Mouse (Mus musculus) large intestine, adult 2 months (tissue): ENCODE results near the gene Kif13a. TPM values are rescaled to one million over a fixed set of nuclear protein-coding genes. Genes with fewer than 3 reads are reported as not detected.

Source experiments
- DNase-seq: peaks from one replicate; pipeline ENCODE4 v3.0.0-alpha.2; 2012; ENCODE audit warnings: low read depth, low spot score
- WGBS: fragments of 180-500 bp; shearing (Covaris S2); methylation state at CpG from one replicate; pipeline ENCODE4 v1.1.7; 2018; 5-methylcytosine and 5-hydroxymethylcytosine counted together
- polyA plus RNA-seq: library from polyadenylated mRNA; depleted of rRNA; stranded (reverse); fragments of >200 nt; gene quantifications from 2 replicates; pipeline ENCODE4 v1.2.3, GENCODE M21; 2012

Gene Kif13a
- polyA plus RNA-seq, 1 experiment, result 33.8 TPM

DNA sequence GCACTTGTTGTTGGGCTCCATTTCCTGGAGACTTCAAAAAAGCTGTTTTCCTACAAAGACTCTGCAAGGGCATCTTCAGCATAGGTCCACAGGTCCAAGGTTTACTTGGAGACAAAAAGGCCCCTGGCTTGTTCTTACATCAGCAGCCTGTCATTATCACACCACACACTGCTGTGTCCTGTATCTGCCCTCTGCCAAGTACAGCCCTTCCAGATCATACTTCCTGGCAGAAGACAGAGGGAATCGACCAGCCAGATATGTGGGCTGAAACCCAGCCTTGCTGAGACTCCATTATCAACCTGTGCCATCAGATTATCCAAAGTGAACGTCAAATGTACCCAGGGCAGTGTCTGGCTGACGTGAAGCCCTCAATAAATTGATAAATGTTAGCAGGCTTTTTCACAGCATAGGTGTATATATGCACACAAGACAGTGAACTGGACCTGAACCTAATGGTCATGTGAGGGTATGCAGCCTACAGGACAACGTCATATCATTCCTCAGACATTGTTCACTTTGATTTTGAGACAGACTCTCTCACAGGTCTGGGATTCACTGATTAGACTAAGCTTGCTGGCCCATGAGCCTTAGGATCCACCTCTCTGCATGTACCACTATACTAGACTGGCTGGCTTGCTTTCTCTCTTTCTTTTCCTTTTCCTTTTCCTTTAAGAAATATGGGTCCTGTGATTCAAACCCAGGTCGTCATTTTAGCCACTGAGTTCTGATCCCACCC lies 181.4 kb downstream of the Kif13a start:
- 85% methylated on average over 5 of the region's 5 CpGs for WGBS
- no peak for DNase-seq

DNA sequence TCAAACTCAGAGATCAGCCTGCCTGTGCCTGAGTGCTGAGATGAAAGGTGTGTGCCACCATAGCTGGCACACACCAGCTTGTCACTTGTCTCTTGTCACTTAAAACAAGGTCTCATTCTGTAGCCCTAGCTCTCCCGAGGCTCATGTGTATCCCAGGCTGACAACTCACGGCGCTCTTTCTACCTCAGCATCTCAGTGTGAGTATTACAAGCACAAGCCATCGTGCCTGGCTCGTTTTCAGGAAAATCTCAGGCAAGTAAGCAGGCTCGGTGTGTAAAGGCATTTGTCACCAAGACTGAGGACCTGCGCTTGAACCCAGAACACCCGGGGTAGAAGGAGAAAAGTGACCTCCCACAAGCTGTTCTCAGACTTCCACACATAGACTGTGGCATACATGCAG lies 185.8 kb downstream of the Kif13a start:
- 80% methylated on average over 8 of the region's 8 CpGs for WGBS
- DNase-seq, result no peak

DNA sequence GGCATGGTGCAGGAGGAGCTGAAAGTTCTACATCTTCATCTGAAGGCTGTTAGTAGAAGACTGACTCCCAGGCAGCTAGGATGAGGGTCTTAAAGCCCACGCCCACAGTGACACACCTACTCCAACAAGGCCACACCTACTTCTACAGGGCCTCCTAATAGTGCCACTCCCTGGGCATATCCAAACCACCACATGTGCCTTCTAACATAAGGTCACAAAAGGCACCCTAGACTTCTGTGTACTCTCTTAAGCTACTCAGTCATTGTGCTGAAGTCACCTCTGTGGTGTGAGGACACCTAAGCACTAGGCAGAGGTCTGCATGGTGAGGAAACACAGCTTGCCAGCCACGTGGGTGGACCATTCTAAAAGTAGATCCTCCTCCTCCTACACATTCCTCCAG lies 187.3 kb downstream of the Kif13a start:
- WGBS, result 56% methylated on average over 2 of the region's 2 CpGs
- DNase-seq, result no peak

- WGBS, result 77% methylated on average over 7 of the region's 7 CpGs
- no peak for DNase-seq
Measured at GRCm38 (mm10) chr13:46739426-46739825, 190.2 kb downstream of the Kif13a start.

DNA sequence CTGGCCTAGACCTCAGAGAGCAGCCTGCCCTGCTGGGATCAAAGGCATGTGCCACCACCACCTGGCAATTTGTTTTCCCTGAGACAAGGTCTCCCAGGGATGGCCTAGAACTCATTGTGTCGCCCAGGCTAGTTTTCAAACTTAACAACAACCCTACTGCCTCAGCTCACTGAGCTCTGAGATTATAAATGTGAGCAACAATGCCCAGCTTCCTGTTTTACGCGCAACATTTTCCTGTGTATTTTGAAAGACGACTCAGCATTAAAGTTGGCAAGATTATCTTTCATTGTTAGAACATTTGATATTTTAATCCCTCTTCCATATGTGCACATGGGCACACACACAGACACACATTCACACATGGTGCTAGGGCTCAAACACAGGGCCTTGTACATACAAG lies 192.2 kb downstream of the Kif13a start:
- no peak for DNase-seq
- 82% methylated on average over 4 of the region's 4 CpGs for WGBS

- DNase-seq, result no peak
- 0% methylated on average over 12 of the region's 12 CpGs for WGBS
Measured at GRCm38 (mm10) chr13:46736479-46736865, 193.2 kb downstream of the Kif13a start.

GRCm38 (mm10) chr13:46735808-46736478 lies 193.7 kb downstream of the Kif13a start:
- no peak for DNase-seq
- WGBS, result under 1% methylated on average over 20 of the region's 20 CpGs

GRCm38 (mm10) chr13:46735219-46735807 lies 194.4 kb downstream of the Kif13a start:
- WGBS, result 28% methylated on average over 11 of the region's 11 CpGs
- DNase-seq, result no peak

GRCm38 (mm10) chr13:46729998-46730397 lies 199.7 kb downstream of the Kif13a start:
- WGBS, result 78% methylated on average over 2 of the region's 2 CpGs
- no peak for DNase-seq

GRCm38 (mm10) chr13:46728411-46728810 lies 201.3 kb downstream of the Kif13a start:
- no peak for DNase-seq
- WGBS, result 8% methylated on average over 5 of the region's 5 CpGs

GRCm38 (mm10) chr13:46727837-46728268 lies 201.8 kb downstream of the Kif13a start, which contains the start of gene Nup153:
Nup153 (minus strand) TSS chr13:46727940.
- WGBS, result under 1% methylated on average over 50 of the region's 51 CpGs
- DNase-seq, result peak; percentile 97

GRCm38 (mm10) chr13:46727038-46727836 lies 202.4 kb downstream of the Kif13a start:
- under 1% methylated on average over 85 of the region's 85 CpGs for WGBS
- no peak for DNase-seq

GRCm38 (mm10) chr13:46726288-46727037 lies 203.2 kb downstream of the Kif13a start:
- no peak for DNase-seq
- WGBS, result under 1% methylated on average over 30 of the region's 30 CpGs

DNA sequence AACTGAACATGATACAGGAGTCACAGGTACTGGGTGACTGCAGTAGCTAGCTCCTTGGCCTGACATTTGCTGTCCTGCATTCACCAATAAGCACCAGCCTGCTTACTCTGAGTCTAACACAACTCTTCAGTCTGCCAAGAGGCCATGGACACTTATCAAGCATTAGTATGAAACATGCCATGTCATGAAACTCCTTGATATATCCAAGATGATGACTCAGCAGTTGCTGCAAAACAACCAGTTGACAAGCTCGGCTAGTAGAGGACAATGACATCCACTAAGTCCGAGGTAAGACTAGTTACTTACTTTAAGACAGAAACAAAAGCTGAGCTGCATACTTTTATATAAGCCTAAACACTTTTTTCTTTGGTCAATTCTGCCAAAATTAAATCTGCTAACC lies 204.4 kb downstream of the Kif13a start:
- WGBS, result 8% methylated on average over 2 of the region's 2 CpGs
- no peak for DNase-seq

DNA sequence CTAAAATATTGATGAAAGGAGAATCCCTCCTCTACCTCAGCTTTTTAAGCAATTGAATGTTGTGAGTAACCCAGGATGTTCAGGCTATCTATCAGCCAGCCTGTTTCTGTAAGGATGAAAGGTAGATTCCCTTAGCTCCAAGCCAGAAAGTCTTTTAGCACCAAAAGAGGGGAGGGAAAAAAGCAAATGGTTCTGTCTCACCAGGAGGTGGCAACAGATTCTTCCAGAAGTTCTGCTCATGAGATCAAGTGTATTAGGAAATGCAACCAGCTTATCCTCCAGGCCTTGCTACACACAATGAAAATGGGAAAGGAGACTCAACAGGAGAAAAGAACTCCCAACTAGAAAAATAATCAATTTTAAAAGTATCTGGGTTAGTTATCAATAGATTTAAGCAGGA lies 205.3 kb downstream of the Kif13a start:
- no peak for DNase-seq

GRCm38 (mm10) chr13:46721009-46721408 lies 208.7 kb downstream of the Kif13a start:
- no peak for DNase-seq

DNA sequence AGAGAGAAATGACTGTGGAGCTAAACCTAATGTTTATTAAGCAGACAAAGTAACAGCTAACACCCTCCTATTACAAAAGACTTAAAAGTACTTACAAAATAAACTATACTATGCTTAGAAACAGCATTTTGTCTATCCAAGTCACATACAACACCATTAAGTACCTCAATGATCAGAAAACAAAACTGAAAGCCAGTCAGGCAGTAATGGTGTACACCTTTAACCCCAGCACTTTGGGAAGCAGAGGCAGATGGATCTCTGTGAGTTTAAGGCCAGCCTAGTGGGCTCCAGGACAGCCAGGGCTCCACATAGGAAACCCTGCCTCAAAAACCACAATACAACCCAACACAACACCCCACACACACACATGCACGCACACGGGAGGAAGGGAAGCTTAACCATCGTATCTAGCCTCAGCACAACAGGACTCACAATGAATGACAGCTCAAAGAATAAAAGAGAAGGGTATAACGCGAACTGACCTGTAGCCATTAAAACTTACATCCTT lies 210.7 kb downstream of the Kif13a start:
- DNase-seq, result no peak
- WGBS, result 83% methylated on average over 5 of the region's 5 CpGs

DNA sequence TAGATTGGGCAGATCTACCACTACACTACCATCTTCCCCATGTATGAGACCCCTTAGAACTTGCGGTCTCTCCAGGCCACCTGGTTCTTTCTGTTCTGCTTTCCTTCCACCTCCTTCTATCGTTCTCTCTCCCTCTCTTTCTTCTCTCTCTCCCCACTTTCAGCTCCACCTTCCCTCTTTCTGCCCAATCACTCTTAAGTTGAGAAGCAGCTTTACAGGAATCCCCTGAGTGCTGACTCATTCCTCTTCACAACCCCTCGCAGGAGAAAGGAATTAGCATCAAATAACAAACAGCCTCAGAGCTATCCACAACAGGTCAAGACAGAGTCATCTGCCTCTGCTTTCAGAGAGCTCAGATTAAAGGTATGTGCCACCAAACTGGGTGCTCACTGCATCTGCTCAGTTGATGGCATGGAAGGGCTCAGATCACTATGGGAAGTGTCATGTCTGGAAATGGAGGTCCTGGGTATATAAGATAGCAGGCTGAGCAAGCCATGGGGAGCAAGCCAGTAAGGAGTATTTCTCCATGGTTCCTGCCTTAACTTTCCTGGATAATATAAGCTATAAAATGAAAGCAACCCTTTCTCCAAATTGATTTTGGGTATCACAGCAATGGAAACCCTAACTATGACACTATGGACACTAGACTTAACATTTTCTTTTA lies 213.6 kb downstream of the Kif13a start:
- 58% methylated on average over 3 of the region's 3 CpGs for WGBS

DNA sequence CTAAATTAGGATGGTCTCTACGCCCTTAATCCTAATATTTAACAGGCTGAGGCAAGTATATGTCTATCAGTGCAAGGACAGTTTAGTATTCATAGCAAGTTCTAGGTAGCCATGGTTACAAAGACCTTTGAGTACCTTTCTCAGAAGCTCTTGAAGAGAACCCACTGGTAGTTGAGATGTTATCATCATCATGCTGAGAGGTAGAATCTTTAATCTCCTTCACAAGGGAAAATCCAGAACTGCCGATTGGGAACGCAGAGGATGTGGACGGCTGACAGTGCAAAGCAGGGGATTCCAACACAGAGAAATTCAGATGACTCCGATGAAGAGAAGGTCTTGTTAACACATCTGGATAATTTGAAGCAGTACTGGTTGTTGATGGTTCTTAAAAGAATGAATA lies 216.2 kb downstream of the Kif13a start:
- 93% methylated on average over 5 of the region's 5 CpGs for WGBS
- DNase-seq, result no peak

More for the DNA sequence above, 213.6 kb downstream of the Kif13a start:
- DNase-seq, result no peak
